Mouse (Mus musculus): ENCODE data around the gene Ly6g6c.

Ly6g6c gene

DNA sequence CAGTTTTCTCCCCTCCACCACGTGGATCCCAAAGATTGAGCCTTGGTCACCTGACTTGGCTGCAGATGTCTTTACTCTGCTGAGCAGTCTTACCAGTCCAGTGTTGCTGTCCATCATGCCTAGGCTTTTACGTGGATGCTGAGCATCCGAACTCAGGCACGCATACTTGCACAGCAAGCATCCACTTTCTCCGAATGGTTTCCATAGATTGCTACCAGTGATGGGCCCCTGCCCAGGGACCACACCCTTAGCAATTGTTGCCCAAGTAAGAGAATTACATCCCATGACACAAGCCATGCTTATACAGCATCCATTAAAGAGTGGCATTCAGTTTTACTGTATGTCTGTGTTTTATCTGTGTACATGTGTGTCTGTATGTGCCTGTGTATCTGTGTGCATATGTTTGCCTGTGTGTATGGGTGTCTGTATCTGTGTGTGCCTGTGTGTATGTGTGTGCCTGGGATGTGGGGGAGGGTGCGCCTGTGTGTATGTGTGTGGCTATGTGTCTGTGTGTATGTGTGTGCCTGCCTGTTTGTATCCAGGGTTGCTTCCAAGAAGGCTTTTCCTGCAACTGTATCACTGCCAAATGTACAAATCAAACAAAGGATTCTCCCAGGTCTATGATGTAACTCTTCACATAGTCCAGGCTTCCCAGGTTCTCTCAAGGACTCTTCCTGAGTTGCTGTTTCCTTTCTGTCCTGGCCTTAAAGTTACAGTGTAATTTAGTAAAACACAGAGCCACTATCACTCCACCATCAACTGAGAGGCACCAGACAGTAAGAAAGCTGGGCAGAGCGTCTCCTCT lies 9.3 kb upstream of the Ly6g6c start:
- DNase-seq (ENCODE audit: inconsistent age in 2 of 2, low spot score in 1 of 2), result no peak

DNA sequence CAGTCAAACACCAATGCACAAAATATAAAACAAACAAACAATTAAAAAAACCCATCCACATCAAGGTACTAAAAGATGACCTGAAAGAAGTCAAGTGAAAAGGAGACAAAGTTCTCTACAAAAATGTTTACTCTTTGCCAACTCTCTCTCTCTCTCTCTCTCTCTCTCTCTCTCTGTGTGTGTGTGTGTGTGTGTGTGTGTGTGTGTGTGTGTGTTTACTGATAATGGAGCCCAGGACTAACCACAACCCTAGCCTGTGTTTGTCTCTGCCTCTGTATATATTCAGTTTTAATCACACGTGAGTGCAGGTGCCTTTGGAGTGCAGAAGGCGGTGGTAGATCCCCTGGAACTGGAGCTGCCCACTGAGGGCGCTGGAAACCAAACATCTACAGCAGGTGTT lies 8.1 kb upstream of the Ly6g6c start:
- DNase-seq (ENCODE audit: inconsistent age in 2 of 2, low spot score in 1 of 2), result no peak

- DNase-seq (ENCODE audit: inconsistent age in 2 of 2, low spot score in 1 of 2), result no peak
These were observed 6.9 kb upstream of the Ly6g6c start for GRCm38 (mm10) chr17:35058316-35058715.

- DNase-seq (ENCODE audit: inconsistent age in 2 of 2, low spot score in 1 of 2), result peak; percentile 89 to 95
These were observed 6.0 kb upstream of the Ly6g6c start, which contains the start of gene Ddah2 for GRCm38 (mm10) chr17:35058911-35059892. TSS of gene Ddah2 (plus strand) at chr17:35059035.

DNA sequence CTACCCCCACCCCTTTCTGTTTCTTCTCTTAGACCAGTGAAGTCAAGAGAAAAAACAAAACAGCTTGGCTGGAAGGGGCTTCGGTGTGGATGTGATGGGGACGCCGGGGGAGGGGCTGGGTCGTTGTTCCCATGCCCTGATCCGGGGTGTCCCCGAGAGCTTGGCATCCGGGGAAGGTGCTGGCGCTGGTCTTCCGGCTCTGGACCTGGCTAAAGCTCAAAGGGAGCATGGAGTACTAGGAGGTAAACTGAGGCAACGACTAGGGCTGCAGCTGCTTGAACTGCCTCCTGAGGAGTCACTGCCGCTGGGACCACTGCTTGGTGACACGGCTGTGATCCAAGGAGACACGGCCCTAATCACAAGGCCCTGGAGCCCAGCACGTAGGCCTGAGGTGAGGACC lies 5.1 kb upstream of the Ly6g6c start:
- DNase-seq (ENCODE audit: inconsistent age in 2 of 2, low spot score in 1 of 2), result peak in 1 of 2 experiments; percentile 26

GRCm38 (mm10) chr17:35060737-35061297 lies 4.4 kb upstream of the Ly6g6c start:
- DNase-seq (ENCODE audit: inconsistent age in 2 of 2, low spot score in 1 of 2), result peak; percentile 29 to 42

GRCm38 (mm10) chr17:35061299-35061698 lies 3.9 kb upstream of the Ly6g6c start:
- DNase-seq (ENCODE audit: inconsistent age in 2 of 2, low spot score in 1 of 2), result no peak

- peak in 1 of 2 experiments; percentile 64 for DNase-seq (ENCODE audit: inconsistent age in 2 of 2, low spot score in 1 of 2)
These were observed 1.7 kb upstream of the Ly6g6c start for GRCm38 (mm10) chr17:35063466-35063865.

- no peak for DNase-seq (ENCODE audit: inconsistent age in 2 of 2, low spot score in 1 of 2)
These were observed 760 bp upstream of the Ly6g6c start for GRCm38 (mm10) chr17:35064378-35064877.

DNA sequence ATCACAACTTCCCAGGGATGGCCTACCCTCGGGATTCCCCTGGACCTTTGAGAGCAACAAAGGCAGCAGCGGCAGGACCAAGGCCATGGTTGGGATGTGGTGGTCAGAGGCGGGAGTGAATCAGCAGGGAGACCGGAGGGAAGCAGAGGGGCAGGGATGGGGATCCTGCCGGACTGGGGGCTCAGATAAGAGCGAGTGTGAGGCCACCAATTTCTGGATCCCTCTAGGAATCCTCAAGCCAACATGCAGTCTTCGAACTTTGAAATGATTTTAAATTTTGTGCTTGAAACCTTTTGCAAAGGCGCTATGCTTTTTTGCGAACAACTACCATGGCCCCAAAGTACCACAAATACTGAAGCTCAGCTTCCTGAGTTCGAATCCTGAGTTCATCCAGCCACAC lies 896 bp downstream of the Ly6g6c start, which contains the start of gene Mpig6b:
Gene Mpig6b (minus strand): TSS at position 101 of the 400 bp plus-strand sequence.
- DNase-seq (ENCODE audit: inconsistent age in 2 of 2, low spot score in 1 of 2), result no peak

DNA sequence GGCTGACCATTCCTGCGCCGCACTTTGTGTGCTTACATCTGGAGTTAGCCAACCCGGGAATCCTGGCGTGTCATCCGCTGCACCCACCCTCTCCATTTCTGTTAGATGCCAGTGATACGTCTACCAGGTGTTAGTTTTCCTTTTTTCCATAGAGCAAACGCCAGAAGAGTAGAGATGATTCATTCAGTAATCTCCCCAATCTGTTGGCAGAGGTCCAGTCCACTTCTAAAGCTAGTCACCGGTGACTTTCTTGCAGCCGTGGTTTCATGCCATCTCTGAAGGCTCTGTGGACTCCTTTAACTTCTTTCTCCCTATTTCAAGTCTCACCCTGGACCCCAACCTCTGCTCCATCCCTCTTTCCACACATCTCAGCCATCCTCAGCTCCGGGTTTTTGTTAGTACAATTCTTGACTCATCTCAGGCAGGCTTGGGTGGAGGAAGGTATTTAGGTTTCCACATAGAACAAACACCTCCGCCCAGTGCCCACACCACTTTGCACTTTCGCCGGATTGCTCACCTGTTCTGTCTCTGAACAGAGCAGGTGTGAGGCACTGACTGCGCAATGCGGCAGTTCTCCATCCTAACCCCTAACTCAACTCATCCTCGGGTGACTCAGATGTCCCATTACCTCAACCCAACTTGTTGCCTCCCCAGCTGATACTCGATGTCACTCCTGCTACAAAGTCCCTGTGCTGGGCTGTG lies 3.2 kb downstream of the Ly6g6c start:
- peak in 1 of 2 experiments; percentile 75 for DNase-seq (ENCODE audit: inconsistent age in 2 of 2, low spot score in 1 of 2)

GRCm38 (mm10) chr17:35070556-35071229 lies 5.5 kb downstream of the Ly6g6c start:
- DNase-seq (ENCODE audit: inconsistent age in 2 of 2, low spot score in 1 of 2), result no peak

DNA sequence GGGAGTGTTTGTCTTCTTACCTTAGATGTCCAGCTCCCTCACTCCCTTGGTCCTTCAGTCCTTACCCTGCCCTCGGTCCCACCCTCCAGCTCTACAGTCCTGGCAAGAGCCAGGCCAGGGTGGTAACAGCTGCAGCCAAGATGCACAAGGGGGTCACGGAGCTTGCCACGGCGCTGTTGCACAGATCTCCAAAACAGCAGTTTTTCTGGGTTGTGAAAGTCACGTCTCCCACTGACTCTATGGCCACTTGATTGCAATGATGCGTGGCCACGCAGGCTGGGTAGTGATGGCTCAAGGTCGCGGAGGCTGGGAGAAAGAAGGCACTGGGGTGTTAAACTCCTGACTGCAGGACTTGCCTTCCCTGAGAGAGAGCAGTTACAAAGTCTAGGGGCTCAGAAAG lies 6.3 kb downstream of the Ly6g6c start:
- no peak for DNase-seq (ENCODE audit: inconsistent age in 2 of 2, low spot score in 1 of 2)

GRCm38 (mm10) chr17:35074097-35074496 lies 8.9 kb downstream of the Ly6g6c start:
- DNase-seq (ENCODE audit: inconsistent age in 2 of 2, low spot score in 1 of 2), result no peak

GRCm38 (mm10) chr17:35076507-35077176 lies 11.5 kb downstream of the Ly6g6c start, which contains the start of gene Ly6g6e:
TSS of gene Ly6g6e (plus strand) at chr17:35076902.
- no peak for DNase-seq (ENCODE audit: inconsistent age in 2 of 2, low spot score in 1 of 2)

DNA sequence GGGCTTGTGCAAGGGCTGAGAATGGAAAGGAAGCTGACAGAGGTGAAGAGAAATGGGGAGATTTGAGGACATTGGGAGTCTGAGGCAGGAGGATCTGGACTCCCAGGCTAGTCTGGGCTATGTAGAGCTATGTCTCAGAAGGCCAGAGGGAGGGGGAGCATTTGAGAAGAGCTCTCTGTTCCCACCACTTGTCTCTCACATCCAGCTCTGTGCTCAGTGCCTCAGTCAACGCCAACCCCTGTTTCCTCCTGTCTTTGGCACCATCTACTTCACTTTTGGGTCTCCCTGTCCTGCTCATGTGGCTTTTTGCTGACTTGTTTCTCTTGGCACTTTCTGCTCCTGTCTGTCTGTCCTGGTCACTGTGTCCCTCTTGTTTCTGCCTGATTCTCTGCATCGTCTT lies 12.1 kb downstream of the Ly6g6c start:
- no peak for DNase-seq (ENCODE audit: inconsistent age in 2 of 2, low spot score in 1 of 2)

- peak in 1 of 2 experiments; percentile 62 for DNase-seq (ENCODE audit: inconsistent age in 2 of 2, low spot score in 1 of 2)
These were observed 12.6 kb downstream of the Ly6g6c start, which contains the start of gene Ly6g6d for GRCm38 (mm10) chr17:35077786-35078233. TSS of gene Ly6g6d (minus strand) at chr17:35078065.

DNA sequence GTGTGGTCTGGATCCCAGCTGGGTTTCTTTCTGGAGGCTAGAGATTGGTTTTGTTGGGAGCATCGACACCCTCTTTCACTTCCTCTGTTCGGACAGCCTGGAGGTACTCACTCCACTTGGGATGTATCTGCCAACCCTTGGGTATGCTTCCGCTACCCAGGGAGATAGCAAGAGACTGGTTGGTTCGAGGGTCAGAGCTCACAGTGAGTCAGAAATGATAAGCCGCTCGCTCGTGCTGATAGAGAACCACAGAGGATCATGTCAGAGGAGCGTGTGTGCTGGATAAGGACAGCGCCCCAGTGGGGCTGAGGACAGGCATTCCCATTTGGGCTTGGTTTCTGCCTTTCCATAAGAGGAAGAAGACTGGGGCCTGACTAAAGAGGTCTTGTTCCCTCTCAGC lies 14.6 kb downstream of the Ly6g6c start:
- no peak for DNase-seq (ENCODE audit: inconsistent age in 2 of 2, low spot score in 1 of 2)

DNA sequence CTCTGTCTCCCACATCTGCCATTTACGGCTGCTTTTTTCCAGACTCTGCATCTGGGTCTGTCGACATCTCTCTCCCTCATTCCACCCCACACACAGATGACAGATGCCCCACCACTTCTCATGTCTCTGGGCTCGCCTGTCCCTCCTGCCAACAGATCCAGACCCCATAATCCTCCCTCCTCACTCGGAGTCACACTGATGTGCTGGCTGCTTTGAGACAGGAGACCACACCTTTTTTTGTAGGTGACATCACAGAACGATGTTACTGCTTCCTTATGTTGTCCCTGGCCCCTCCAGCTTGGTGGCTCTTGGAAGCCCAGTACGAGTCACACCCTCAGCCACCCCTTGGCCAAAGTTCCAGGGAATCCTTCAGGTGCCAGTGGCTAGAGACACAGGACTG lies 15.1 kb downstream of the Ly6g6c start:
- no peak for DNase-seq (ENCODE audit: inconsistent age in 2 of 2, low spot score in 1 of 2)
